Mouse (Mus musculus) ES-E14 (cell line): ENCODE results near the gene Ulk2. TPM values are rescaled to one million over a fixed set of nuclear protein-coding genes. Genes with fewer than 3 reads are reported as not detected.
A peak's percentile ranks its signal among the peaks of the same experiment; 100 is the strongest.

Experiments
- DNase-seq: peaks from one replicate; pipeline ENCODE4 v3.0.0-alpha.2; 2013; ENCODE audit warnings: low read depth, low spot score
- H3K27ac ChIP-seq: 2 replicates; pipeline ENCODE4 v1.5.1; 2012; ENCODE audit warnings: low read depth, mild to moderate bottlenecking, low read length, moderate library complexity, mixed read lengths; ENCODE audit not compliant: poor library complexity, insufficient read depth, severe bottlenecking
- H3K36me3 ChIP-seq: 2 replicates; pipeline ENCODE4 v1.6.1; 2012; ENCODE audit warnings: mild to moderate bottlenecking, low read length, moderate library complexity, mixed read lengths; ENCODE audit not compliant: control insufficient read depth, poor library complexity, insufficient read depth, severe bottlenecking
- H3K4me1 ChIP-seq, 2 experiments: fragments of 150-350 bp in 1 of 2; sonication (generic) in 1 of 2; 2 replicates each; pipeline ENCODE4 v1.6.1; 2012; ENCODE audit warnings: low read length in 2 of 2, mild to moderate bottlenecking in 1 of 2, mixed read lengths in 1 of 2; ENCODE audit not compliant: control insufficient read depth in 2 of 2, insufficient read depth in 2 of 2, poor library complexity in 1 of 2
- H3K4me3 ChIP-seq, 2 experiments: fragments of 150-350 bp in 1 of 2; sonication (generic) in 1 of 2; 2 replicates each; pipeline ENCODE4 v1.5.1; 2012; ENCODE audit warnings: low read length in 2 of 2, low read depth in 1 of 2, mild to moderate bottlenecking in 1 of 2, mixed read lengths in 1 of 2; ENCODE audit not compliant: insufficient read depth in 1 of 2, poor library complexity in 1 of 2, severe bottlenecking in 1 of 2
- H3K9ac ChIP-seq: 2 replicates; pipeline ENCODE4 v1.6.1; 2012; ENCODE audit warnings: low read depth, mild to moderate bottlenecking, low read length, mixed read lengths; ENCODE audit not compliant: poor library complexity, insufficient read depth, severe bottlenecking
- H3K9me3 ChIP-seq: fragments of 150-350 bp; sonication (generic); 2 replicates; pipeline ENCODE4 v1.6.1; 2012; ENCODE audit warnings: low read depth, mild to moderate bottlenecking, low read length; ENCODE audit not compliant: control insufficient read depth, insufficient read depth
- CHD2 ChIP-seq: IDR thresholded peaks from 2 replicates; pipeline ENCODE4 v1.6.1; 2014; ENCODE audit warnings: mild to moderate bottlenecking, low read depth, low read length, inconsistent platforms
- HCFC1 ChIP-seq: IDR thresholded peaks from 2 replicates; pipeline ENCODE4 v1.6.1; 2012; ENCODE audit warnings: low read length, inconsistent platforms, borderline replicate concordance; ENCODE audit not compliant: insufficient read depth
- MAFK ChIP-seq: IDR thresholded peaks from 2 replicates; pipeline ENCODE4 v1.6.1; 2014; ENCODE audit warnings: mild to moderate bottlenecking, low read depth, low read length, inconsistent platforms; ENCODE audit not compliant: insufficient read depth
- ZC3H11A ChIP-seq: IDR thresholded peaks from 2 replicates; pipeline ENCODE4 v1.6.1; 2012; ENCODE audit warnings: low read depth, mild to moderate bottlenecking, inconsistent platforms, low read length, borderline replicate concordance
- ZNF384 ChIP-seq: IDR thresholded peaks from 2 replicates; pipeline ENCODE4 v1.6.1; 2012; ENCODE audit warnings: low read depth, low read length, inconsistent platforms
- in situ Hi-C, 2 experiments: fragments of 600-800 bp; cut with MboI; formaldehyde crosslinking; loops; one replicate each; pipeline ENCODE4 v1.15.1; 2025; ENCODE audit warnings: low sequenced_read_pairs in 2 of 2, inconsistent platforms in 1 of 2; ENCODE audit not compliant: unreplicated experiment in 2 of 2
- total RNA-seq: library from RNA; depleted of rRNA; stranded (reverse); fragments of 300-350 nt; gene quantifications from 2 replicates; pipeline ENCODE4 v1.2.3, GENCODE M21; 2012

The Ulk2 gene
- total RNA-seq, 1 experiment, result 4.3 TPM

DNA sequence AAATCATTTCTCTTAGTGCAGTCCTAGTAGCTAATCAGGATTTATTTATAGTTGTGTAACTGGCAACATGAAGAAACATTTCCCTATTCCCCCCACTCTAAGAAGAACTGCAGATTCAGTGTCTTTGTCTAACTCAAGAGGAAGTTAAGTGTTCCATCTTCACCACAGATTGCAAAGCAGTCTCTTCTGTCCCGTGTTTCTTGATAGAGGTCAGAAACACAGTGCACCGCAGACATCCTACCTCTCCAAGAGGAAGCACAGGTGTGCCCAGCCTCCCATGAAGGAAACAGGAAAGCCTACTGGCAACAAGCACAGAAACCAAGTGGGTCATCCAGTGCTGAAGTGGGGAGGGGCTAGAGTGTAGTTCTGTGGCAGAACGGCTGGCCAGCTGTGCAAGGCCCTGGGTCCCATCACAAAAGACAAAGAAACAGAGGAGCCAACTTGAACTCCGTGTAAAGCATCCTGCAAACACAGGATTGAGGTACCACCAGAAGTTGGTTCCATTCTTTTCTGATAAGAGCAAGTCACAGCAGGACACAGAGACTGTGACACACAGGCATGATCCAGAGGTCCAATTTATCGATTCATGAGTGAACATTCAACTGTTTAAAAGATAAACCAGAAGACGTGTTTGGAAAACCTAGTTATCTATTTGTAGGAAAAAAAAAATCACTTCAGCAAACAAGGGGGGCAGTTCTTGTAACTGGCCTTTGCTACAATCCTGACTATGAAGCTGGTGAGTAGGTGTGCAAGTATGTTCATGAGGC, 7.1 kb upstream of the Ulk2 start:
- no peaks in the 10 kb centered on the region for H3K4me1 ChIP-seq
- no peak for TF ChIP-seq ZNF384
- TF ChIP-seq CHD2, result no peak
- no peak for TF ChIP-seq ZC3H11A
- TF ChIP-seq MAFK, result no peak
- TF ChIP-seq HCFC1, result no peak
- in situ Hi-C loops, result no loop called here

DNA sequence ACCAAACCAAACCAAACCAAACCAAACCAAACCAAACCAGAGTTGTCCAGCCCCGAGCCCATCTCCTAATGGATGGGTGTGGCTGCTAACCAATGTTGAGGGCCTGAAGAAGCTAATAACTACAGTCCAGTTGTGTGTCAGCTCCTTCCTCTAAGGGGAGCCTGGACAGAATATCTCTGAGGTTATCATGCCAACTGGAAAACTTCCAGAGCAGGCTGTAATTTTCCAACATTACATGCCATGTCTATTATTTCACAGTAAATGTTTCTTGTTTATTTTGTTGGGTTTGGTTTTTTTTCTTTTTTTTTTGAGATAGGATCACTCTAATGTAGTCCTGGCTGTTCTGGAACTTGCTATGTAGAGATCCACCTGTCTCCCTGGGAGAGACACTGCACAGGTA, 4.4 kb upstream of the Ulk2 start:
- Histone ChIP-seq H3K9me3 (no peaks in the 10 kb centered on the region), H3K4me1 (no peaks in the 10 kb centered on the region), H3K27ac (no peak overlapping the region), H3K9ac (no peak overlapping the region), H3K4me3 (no peak overlapping the region), H3K36me3 (no peaks in the 10 kb centered on the region)
- in situ Hi-C loops, result no loop called here
- TF ChIP-seq MAFK, result no peak
- TF ChIP-seq HCFC1, result no peak
- TF ChIP-seq CHD2, result no peak
- no peak for TF ChIP-seq ZC3H11A
- TF ChIP-seq ZNF384, result no peak
- DNase-seq, result no peak

More for the DNA sequence above, 7.1 kb upstream of the Ulk2 start:
- DNase-seq, result no peak
- Histone ChIP-seq H3K27ac (no peak overlapping the region), H3K9me3 (no peaks in the 10 kb centered on the region), H3K4me3 (no peak overlapping the region), H3K36me3 (no peaks in the 10 kb centered on the region), H3K9ac (no peak overlapping the region)

DNA sequence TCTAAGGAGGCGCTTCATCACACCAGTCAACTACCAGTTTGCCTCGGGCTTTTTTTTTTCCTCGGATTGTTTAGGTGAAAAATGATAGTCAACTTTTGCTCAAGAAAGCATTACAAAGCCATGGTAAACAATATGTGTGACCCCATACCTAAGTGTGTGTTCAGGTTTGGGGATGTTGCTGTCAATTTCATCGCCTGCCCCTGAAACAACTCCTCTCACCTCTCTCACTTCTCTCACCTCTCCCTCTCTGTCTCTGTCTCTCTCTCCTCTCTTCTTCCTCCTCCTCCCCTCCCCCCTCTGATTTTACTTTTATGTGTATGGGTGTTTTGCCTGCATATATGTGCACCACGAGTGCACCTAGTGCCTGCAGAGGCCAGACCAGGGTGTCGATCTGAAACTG, 666 bp upstream of the Ulk2 start:
- in situ Hi-C loops, result no loop called here
- DNase-seq, result no peak
- no peak overlapping the region for H3K27ac ChIP-seq

DNA sequence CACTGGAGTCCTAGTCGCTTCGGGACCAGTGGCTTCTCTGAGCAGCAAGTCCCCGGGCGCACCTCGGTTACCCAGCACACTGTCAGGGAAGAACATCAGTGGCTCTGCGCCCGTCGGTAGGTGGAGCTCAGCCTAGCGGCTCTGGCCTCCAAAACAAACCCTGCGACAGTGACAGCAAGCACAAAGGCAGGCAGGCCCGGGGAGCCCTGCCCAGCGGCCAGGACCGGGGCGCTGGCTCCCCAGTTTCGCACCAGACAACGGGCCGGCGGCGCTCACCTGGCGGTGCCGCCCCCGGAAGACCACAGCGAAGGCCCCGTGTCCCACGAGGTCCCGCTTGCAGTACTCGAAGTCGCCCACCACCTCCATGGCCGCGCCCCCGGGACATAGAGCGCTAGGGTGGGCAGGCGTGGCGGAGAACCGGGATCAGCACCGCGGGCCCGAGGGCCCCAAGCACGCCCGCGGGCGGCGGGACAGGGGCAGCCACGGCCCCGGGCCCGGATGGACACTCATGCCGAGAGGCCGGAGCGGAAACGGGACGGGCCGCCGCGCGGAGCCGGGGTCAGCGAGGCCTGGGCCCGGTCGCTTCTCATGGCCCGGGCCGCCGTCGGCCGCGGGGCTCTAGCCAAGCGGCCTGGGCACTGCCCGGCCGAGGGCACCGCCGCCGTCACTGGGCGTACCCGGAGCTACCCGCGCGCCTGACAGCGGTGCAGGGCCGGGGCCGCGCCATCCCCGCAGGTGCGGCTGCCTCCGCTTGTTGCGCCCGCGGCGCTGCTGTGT, 474 bp downstream of the Ulk2 start:
- in situ Hi-C loops, result no loop called here
- H3K27ac ChIP-seq, result no peak overlapping the region
- peak overlapping the region; percentile 76 to 87 for H3K4me3 ChIP-seq
- 0 out of 4 replicates have a peak, but pooled peaks cover 0 to 2% of the 10 kb centered on the region in 2 experiments for H3K4me1 ChIP-seq
- DNase-seq, result peak; percentile 46
- H3K36me3 ChIP-seq, result no peaks in the 10 kb centered on the region
- peak; percentile 31; the same call in 1 of the 2 replicates for TF ChIP-seq HCFC1
- no peak for TF ChIP-seq CHD2
- peak overlapping the region; percentile 74 for H3K9ac ChIP-seq
- H3K9me3 ChIP-seq, result no peaks in the 10 kb centered on the region

More for the DNA sequence above, 666 bp upstream of the Ulk2 start:
- Histone ChIP-seq H3K9me3 (no peaks in the 10 kb centered on the region), H3K9ac (no peak overlapping the region), H3K4me1 (0 out of 4 replicates have a peak, but pooled peaks cover 0 to 2% of the 10 kb centered on the region in 2 experiments), H3K4me3 (peak overlapping the region; percentile 76 to 87; a peak in 3 of 4 replicates), H3K36me3 (no peaks in the 10 kb centered on the region)
- TF ChIP-seq ZC3H11A (no peak), CHD2 (no peak), ZNF384 (no peak), MAFK (no peak), HCFC1 (no peak)
